Mouse (Mus musculus) brain, embryonic 14.5 days (tissue): ENCODE data around the gene Adra1b.

ENCODE experiments used
- CTCF ChIP-seq: fragments of 200-500 bp; IDR thresholded peaks from 2 replicates; pipeline ENCODE4 v1.5.1; 2012; ENCODE audit warnings: inconsistent platforms, mild to moderate bottlenecking, moderate library complexity, borderline replicate concordance; ENCODE audit not compliant: insufficient read depth, insufficient read length; ENCODE audit errors: extremely low read depth
- POLR2A ChIP-seq: fragments of 200-500 bp; IDR thresholded peaks from 2 replicates; pipeline ENCODE4 v1.6.1; 2012; ENCODE audit warnings: mild to moderate bottlenecking, inconsistent platforms, borderline replicate concordance; ENCODE audit not compliant: poor library complexity, insufficient read depth, insufficient read length, severe bottlenecking; ENCODE audit errors: extremely low read depth

DNA sequence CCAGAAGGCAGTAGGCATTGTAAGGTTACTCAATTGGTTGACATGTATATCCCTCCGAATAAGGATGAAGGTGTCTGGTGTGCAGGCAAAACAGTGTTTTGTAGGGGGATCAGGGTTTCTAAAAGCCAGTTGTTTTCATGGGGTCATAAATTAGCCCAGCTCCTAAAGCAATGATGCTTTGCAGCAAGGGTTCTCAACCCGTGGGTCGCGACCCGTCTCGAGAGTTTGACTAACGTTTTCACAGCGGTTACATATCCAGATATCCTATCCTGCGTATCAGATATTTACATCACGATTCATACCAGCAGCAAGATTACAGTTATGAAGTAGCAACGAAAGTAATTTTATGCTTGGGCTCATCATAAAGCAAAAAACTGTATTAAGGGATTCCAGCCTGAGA, 133.3 kb downstream of the Adra1b start:
- TF ChIP-seq CTCF (no peak), POLR2A (no peak)
